Mouse (Mus musculus) heart, embryonic 14.5 days (tissue): ENCODE measurements at regions not wholly inside any gene's neighbourhood (a gene's known extent, or its start where the extent isn't known, plus 50 kb on each side); places are given as distances from the start of the nearest gene placed in this dataset.

Experiments used
- ATAC-seq: fragments of 200-750 bp; cut with Nextera tagmentation; 2 replicates; pipeline ENCODE4 v1.8.0; 2017; ENCODE audit warnings: low read depth, moderate TSS enrichment; ENCODE audit not compliant: insufficient number of reproducible peaks, insufficient read depth, low FRiP score
- H3K27ac ChIP-seq, 2 experiments: fragments of 200-500 bp in 1 of 2; fragments of 300-500 bp in 1 of 2; sonication (generic) in 1 of 2; replicated peaks in 1 of 2; 2 replicates each; pipeline ENCODE4 v1.5.1; 2012 to 2014; ENCODE audit warnings: low read depth in 2 of 2, low read length in 2 of 2, control low read depth in 1 of 2, mild to moderate bottlenecking in 1 of 2, mixed read lengths in 1 of 2; ENCODE audit not compliant: control insufficient read depth in 1 of 2, insufficient read depth in 1 of 2
- H3K27me3 ChIP-seq: fragments of 300-500 bp; sonication (generic); 2 replicates; pipeline ENCODE4 v1.6.1; 2014; ENCODE audit warnings: mild to moderate bottlenecking, low read length, control low read depth; ENCODE audit not compliant: control insufficient read depth, insufficient read depth
- H3K36me3 ChIP-seq: fragments of 300-500 bp; sonication (generic); 2 replicates; pipeline ENCODE4 v1.6.1; 2014; ENCODE audit warnings: mild to moderate bottlenecking, control low read depth, low read length, mixed read lengths; ENCODE audit not compliant: control insufficient read depth, insufficient read depth
- H3K4me1 ChIP-seq, 2 experiments: fragments of 200-500 bp in 1 of 2; fragments of 300-500 bp in 1 of 2; sonication (generic) in 1 of 2; 2 replicates each; pipeline ENCODE4 v1.6.1; 2012 to 2014; ENCODE audit warnings: low read length in 2 of 2, control low read depth in 1 of 2, mixed read lengths in 1 of 2; ENCODE audit not compliant: control insufficient read depth in 2 of 2, insufficient read depth in 2 of 2
- H3K4me2 ChIP-seq: fragments of 300-500 bp; sonication (generic); 2 replicates; pipeline ENCODE4 v1.6.1; 2014; ENCODE audit warnings: mild to moderate bottlenecking, low read length
- H3K4me3 ChIP-seq, 2 experiments: fragments of 200-500 bp in 1 of 2; fragments of 300-500 bp in 1 of 2; sonication (generic) in 1 of 2; 2 replicates each; pipeline ENCODE4 v1.5.1; 2012 to 2014; ENCODE audit warnings: low read length in 2 of 2, mild to moderate bottlenecking in 2 of 2, control low read depth in 1 of 2, low read depth in 1 of 2, moderate library complexity in 1 of 2; ENCODE audit not compliant: control insufficient read depth in 1 of 2, insufficient read depth in 1 of 2
- H3K9ac ChIP-seq: fragments of 300-500 bp; sonication (generic); 2 replicates; pipeline ENCODE4 v1.6.1; 2014; ENCODE audit warnings: mild to moderate bottlenecking, low read length
- H3K9me3 ChIP-seq: fragments of 300-500 bp; sonication (generic); 2 replicates; pipeline ENCODE4 v1.6.1; 2016; ENCODE audit warnings: low read length, control low read depth; ENCODE audit not compliant: control insufficient read depth
- WGBS: fragments of 180-500 bp; shearing (Covaris S2); extraction: QIAGEN DNeasy Blood & Tissue Kit; methylation state at CpG from one replicate; pipeline ENCODE4 v1.1.7; 2014; 5-methylcytosine and 5-hydroxymethylcytosine counted together

DNA sequence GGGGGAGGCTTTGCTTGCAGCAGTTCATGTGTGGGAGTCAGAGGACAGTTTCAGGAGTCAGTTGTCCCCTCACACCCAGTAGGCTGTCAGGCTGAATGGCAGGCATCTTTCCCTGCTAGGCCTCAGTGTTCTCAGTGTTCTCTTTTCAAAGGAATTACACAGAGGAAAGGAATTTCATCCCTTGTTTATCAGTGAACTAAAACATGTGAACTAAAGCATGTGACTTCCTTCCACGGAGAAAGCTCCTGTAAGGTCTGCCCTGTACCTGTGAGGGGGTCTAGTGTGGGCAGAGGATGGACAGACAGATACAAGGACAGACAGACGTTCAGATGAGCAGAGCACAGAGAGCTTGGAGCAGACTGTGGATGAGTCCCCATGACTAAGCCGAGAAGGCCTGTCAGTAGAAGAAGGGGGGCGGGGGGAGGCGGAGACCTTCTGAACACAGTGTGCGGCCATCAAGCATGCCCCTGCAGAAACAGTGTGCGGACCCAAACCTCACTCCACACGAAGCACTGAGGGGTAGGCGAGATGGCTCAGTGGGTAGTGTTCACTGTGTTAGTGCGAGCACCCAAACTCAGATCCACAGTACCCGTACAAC, 111.1 kb upstream of the Tmem189 start:
- peak overlapping the region; percentile 58 for H3K9ac ChIP-seq
- no peak overlapping the region for H3K4me3 ChIP-seq
- no peaks in the 10 kb centered on the region for H3K27me3 ChIP-seq
- H3K4me2 ChIP-seq, result 0 out of 2 replicates have a peak overlapping the region, but pooled peaks have one; percentile 4
- H3K4me1 ChIP-seq, result peaks cover 23 to 32% of the 10 kb centered on the region in 2 experiments
- no peaks in the 10 kb centered on the region for H3K9me3 ChIP-seq
- peak; percentile 36 for ATAC-seq
- WGBS, result 40% methylated on average over 11 of the region's 11 CpGs
- peak overlapping the region; percentile 84 to 92 for H3K27ac ChIP-seq
- no peaks in the 10 kb centered on the region for H3K36me3 ChIP-seq

DNA sequence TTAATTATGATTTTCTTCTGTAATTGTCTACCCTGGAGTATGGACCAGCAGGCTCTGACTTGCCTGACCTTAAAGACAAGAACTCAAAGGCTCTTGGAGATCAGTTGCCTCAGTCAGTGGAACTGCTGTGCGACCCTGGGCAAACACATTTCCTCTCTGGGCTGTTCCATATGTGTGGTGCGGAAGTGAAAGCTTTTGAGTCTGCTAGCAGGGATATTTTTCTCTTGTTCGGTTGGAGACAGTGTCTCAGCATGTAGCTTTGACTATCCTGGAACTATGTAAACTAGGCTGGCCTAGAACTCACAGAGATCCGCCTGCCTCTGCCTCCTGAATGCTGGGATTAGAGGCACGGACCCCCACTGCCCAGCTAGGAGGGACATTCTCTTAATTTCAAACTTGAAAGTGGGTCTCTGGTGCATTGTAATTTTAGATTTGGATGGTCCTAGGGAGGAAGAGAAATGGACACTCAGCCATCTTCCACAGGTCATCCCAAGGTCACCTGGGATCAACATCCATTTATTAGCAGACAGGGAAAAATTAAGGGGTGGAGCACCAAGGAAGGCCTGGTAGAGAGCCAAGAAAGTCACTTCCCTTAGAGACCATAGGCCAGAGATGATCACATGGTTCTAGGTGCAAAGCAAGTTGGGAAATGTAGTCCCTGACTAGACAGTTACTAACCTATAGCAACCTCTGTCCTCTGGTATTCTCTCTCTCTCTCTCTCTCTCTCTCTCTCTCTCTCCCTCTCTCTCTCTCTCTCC, 110.2 kb upstream of the Tmem189 start:
- Histone ChIP-seq H3K4me2 (no peak overlapping the region), H3K9ac (no peak overlapping the region), H3K36me3 (no peaks in the 10 kb centered on the region), H3K27ac (peak overlapping the region; percentile 62 to 92), H3K4me1 (peaks cover 16 to 25% of the 10 kb centered on the region in 2 experiments), H3K27me3 (no peaks in the 10 kb centered on the region), H3K4me3 (no peak overlapping the region), H3K9me3 (no peaks in the 10 kb centered on the region)
- 93% methylated on average over 5 of the region's 5 CpGs for WGBS
- peak; percentile 67 for ATAC-seq

DNA sequence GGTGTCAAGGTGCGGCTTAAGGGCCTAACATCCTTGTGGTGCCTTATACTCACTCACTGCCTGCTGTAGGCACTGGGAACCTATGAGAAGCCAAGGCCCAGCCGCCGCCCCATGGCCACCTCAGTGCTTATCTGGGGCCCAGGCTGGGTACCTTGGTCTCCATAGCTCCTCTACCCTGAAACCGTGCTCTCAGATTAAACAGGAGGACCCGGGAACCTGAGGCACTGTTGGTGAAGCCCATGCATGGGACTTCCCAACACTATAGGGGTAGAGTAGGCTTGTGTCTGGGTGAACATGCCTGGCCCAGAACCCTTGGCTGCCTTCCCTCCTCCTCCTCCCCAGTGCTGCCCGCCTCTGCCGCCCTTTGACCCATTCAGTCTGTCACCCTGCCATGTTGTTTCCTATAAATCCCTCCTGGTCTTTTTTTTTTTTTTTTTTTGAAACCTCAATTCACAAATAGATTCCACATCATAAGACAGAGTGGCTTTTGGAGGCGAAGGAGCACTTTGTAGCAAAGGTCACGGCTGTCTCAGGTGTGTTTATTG, 109.4 kb upstream of the Tmem189 start:
- Histone ChIP-seq H3K9ac (no peak overlapping the region), H3K27me3 (no peaks in the 10 kb centered on the region), H3K4me2 (no peak overlapping the region), H3K4me1 (peaks cover 12 to 25% of the 10 kb centered on the region in 2 experiments), H3K4me3 (no peak overlapping the region), H3K36me3 (no peaks in the 10 kb centered on the region), H3K27ac (no peak overlapping the region; a peak in 1 of 4 replicates), H3K9me3 (no peaks in the 10 kb centered on the region)
- ATAC-seq, result no peak
- WGBS, result 92% methylated on average over 9 of the region's 9 CpGs

DNA sequence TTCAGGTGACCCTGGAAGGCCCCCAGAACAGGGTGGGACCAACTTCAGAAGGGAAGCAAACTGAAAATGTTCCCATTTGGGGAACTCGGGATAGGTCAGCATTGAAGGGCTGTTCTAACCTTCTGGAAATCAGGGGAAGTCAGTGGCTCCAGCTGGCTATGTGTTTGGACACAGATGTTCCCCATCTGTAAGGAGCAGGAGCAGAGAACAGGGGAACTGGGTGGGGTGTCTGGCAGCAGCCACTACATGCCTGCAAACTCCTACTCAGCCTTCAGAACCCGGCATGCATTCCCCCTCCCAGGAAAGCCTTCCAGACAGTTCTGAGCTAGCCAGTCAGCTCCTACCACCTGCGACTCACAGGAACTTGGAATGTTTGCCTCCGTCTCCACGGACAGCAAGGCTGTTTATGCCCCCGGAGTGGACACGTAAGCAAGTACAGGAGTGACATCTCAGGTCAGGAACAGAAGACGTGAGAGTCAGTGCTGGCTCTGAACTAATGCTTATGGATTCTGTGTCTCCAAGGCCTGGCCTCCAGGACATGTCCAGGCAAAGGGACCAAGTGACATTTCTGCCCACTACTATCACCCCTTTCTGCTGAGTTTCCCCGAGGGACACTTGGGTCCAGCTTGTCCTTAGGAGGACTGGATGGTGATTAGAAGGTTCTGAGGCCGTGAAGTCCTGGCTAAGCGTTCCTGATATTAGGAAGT, 108.6 kb upstream of the Tmem189 start:
- Histone ChIP-seq H3K4me2 (no peak overlapping the region), H3K4me3 (no peak overlapping the region), H3K4me1 (peaks cover 12 to 25% of the 10 kb centered on the region in 2 experiments), H3K27me3 (no peaks in the 10 kb centered on the region), H3K27ac (no peak overlapping the region), H3K9me3 (no peaks in the 10 kb centered on the region), H3K9ac (no peak overlapping the region), H3K36me3 (no peaks in the 10 kb centered on the region)
- no peak for ATAC-seq
- 81% methylated on average over 11 of the region's 11 CpGs for WGBS

DNA sequence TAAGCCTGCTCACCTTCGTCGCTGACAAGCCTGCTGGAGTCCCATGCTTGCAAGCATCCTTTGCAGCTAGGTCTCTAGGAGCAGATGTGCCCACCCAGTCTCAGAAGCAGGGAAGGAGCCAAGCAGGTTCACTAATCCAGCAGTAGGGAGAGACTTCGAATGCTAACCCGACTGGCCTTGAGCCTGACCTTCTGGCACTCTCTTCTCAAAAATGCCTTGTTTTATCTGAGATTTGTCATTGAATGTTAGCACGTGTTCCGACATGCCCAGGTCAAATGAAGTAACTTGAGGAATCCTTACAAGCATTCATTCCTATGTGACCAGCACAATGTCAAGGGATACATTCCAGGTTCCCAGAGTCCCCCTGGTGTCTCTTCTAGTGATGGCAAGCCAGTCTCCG, 105.9 kb upstream of the Tmem189 start:
- 70% methylated on average over 7 of the region's 7 CpGs for WGBS
- Histone ChIP-seq H3K9me3 (no peaks in the 10 kb centered on the region), H3K27ac (no peak overlapping the region), H3K36me3 (no peaks in the 10 kb centered on the region), H3K4me1 (peaks cover 3 to 14% of the 10 kb centered on the region in 2 experiments; a peak in 3 of 4 replicates), H3K9ac (no peak overlapping the region), H3K27me3 (no peaks in the 10 kb centered on the region), H3K4me3 (no peak overlapping the region), H3K4me2 (no peak overlapping the region)
- no peak for ATAC-seq

DNA sequence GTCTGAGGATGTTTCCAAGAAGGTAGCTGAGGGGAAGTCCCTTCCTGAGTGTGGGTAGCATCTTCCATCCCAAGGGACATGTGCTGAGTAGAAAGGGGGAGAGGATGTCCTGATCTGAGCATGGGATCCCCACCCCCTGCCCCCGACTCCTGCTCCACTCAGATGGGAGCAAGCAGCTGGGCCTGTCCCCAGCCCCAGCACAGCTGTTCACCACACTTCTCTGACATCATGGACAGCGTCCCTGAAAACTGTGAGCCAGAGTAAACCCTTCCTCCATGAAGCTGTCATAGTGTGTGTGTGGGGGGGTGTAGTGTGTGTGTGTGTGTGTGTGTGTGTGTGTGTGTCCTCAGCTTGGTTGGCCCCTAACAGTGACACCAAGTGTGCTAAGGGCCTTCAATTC, 104.3 kb upstream of the Tmem189 start:
- no peaks in the 10 kb centered on the region for H3K9me3 ChIP-seq
- no peaks in the 10 kb centered on the region for H3K27me3 ChIP-seq
- WGBS, result 90% methylated on average over 2 of the region's 2 CpGs
- ATAC-seq, result no peak
- no peak overlapping the region for H3K27ac ChIP-seq
- no peaks in the 10 kb centered on the region for H3K36me3 ChIP-seq
- no peak overlapping the region for H3K9ac ChIP-seq
- H3K4me1 ChIP-seq, result peaks cover 2% of the 10 kb centered on the region in 2 experiments; a peak in 2 of 4 replicates
- H3K4me3 ChIP-seq, result no peak overlapping the region
- H3K4me2 ChIP-seq, result no peak overlapping the region

DNA sequence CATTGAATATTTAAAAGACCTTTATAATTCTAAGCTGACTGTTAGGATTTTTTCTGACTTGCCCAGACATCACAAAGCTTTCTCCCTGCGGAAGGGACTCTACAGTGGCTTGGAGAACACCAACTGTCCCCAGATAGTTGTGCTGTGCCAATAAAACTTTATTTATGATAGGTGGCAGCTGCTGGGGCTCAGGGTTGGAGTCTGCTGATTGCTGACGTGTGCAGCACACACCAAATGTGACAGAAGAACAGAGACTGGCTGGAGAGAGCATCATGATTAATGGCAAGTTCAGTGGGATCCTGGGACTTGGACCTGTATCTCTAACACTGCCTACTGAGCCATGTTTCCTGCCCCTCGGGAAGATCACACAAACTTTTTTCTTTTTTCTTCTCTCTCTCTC, 103.1 kb upstream of the Tmem189 start:
- H3K9me3 ChIP-seq, result no peaks in the 10 kb centered on the region
- H3K9ac ChIP-seq, result no peak overlapping the region
- H3K27ac ChIP-seq, result no peak overlapping the region
- no peaks in the 10 kb centered on the region for H3K36me3 ChIP-seq
- no peak overlapping the region for H3K4me3 ChIP-seq
- no peak for ATAC-seq
- H3K27me3 ChIP-seq, result no peaks in the 10 kb centered on the region
- WGBS, result 47% methylated on average over 3 of the region's 3 CpGs
- no peak overlapping the region for H3K4me2 ChIP-seq
- peaks cover 0 to 2% of the 10 kb centered on the region in 2 experiments; a peak in 1 of 4 replicates for H3K4me1 ChIP-seq
